Mouse (Mus musculus): Measurements from ENCODE around the gene Zfp27.
"Not testable (repeated sequence)": the region's sequence is repeated elsewhere in the genome, so short reads cannot be mapped to it uniquely, and the experiment has no call there.

Gene Zfp27

DNA sequence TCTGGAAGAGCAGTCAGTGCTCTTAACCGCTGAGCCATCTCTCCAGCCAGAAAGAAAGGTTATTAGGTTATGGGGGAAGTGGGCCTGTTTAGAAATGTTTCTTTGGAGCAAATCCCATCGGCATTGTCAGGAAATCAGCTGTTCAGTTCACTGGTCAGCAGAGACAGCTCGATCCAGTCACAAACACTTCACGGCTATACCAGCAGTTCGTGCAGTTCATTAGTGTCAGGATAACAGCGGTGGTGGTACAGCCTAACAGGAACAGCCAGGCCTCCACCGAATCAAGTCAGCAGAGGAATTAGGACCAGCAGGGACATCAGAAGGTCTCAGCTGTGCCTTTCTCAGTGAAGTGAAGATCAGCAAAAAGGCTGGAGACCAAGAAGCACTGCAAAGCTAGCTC is 25.5 kb downstream of the Zfp27 start:
- DNase-seq: no peak

GRCm38 (mm10) chr7:29880056-29880455 is 26.3 kb downstream of the Zfp27 start:
- no peak for DNase-seq

- not testable (repeated sequence) for DNase-seq
Observed at GRCm38 (mm10) chr7:29877561-29877960, 28.8 kb downstream of the Zfp27 start.

- DNase-seq: no peak
Observed at GRCm38 (mm10) chr7:29874256-29874655, 32.1 kb downstream of the Zfp27 start.

GRCm38 (mm10) chr7:29861660-29862059 is 44.7 kb downstream of the Zfp27 start:
- no peak for DNase-seq

DNA sequence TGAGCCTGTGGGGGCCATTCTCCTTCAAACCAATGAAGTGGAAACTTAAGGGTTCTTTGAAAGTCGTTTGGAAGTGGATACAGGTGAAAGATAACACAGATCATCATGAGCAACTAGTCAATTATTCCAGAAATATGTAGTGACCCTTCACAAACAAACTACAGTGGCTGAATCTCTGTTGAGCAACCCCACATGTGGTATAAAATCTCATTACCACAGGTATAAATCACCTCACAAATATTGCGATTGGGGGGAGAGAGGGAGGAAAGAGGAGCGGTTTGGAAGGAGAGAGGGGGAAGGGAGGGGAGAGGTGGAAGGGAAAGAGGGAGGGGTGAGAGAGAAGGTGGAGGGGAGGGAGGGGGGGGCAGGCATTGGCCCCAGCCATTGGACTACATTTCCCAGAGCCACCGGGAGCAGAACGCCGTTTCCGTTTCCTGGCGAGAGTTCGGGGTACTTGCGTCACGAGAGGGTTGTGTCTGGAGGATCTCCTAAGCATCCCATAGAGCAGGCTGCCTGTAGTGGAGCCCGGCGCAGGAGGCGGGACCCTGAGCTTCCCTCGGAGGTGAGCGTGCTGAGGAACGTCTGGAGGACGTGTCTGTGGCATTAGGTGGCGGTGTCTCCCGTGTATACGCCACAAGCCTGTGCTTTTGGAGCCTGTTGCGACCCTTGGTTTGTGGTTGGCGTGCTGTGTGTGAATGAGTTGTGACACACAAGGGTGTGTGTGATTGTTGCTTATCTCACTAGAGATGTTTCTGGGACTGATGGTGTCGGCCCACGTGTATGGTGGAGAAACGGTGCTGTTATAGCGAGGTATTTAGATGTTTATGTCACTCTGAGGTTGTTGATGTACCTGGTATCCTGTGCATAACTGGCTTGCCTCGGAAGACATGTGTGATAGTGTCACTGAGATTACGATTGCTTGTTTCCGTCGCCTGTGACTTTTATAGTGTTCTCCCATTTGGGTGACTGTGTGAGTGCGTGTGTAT is 46.5 kb downstream of the Zfp27 start, which contains the start of gene Zfp420:
Gene Zfp420 (plus strand): TSS at position 448 of the 986 bp plus-strand sequence.
- peak; percentile 85 for DNase-seq

DNA sequence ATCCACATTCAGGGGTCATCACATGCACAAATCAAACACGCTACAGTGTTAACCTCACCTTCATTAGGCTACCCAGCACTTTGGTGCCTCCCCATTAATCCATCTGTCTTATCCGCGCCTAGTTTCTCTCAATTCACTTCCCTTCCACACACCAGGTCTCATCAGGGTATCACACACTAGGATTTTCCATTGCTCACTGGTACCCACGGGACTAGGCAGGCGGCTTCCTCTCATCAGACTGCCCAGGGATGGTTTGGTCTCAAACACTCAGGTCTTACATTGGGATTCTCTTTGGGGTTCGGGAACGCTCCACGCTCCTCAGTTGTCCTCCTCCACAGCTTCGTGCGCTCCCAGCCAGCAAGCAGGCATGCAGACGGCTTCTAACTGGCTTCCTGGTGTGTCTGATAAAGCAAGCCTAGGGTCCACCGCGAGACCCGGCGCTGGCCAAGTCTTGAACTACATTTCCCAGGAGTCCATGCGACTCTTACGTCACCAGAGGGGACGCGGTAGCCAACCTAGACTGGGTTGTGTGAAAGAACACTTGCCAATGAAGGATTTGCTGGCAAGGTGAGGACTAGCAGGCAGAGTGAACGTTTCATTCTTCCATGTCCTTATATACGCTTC is 53.0 kb downstream of the Zfp27 start, which contains the start of gene Zfp940:
Gene Zfp940 (minus strand): TSS at position 451 of the 624 bp plus-strand sequence.
- peak; percentile 90 for DNase-seq

DNA sequence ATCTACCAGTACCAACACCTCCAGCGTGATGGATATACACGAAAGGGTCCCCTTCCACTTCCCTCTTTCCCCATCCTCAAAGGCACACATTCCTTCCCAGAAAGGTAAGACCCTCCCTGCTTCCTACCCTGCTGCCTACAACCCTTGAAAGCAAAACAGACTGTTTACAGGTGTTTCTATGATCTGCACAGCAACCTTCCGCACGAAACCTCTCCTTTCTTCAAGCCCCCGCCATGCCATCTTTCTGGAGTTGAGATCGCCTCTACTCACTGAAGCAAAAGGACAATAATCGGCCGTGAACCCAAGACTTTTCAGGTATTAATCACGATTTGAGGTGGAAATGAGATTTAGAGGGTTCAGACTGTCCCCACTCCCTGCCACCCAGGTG is 53.5 kb downstream of the Zfp27 start:
- DNase-seq: no peak

- DNase-seq: no peak
Observed at GRCm38 (mm10) chr7:29844616-29845015, 61.8 kb downstream of the Zfp27 start.
